Mouse (Mus musculus) forebrain, embryonic 12.5 days (tissue): ENCODE measurements around the gene Polr3h. TPM values are rescaled to one million over a fixed set of nuclear protein-coding genes. Genes with fewer than 3 reads are reported as not detected.
A peak's percentile ranks its signal among the peaks of the same experiment; 100 is the strongest.
"Not testable (repeated sequence)": the region's sequence is repeated elsewhere in the genome, so short reads cannot be mapped to it uniquely, and the experiment has no call there.

Experiments used
- ATAC-seq: fragments of 200-750 bp; cut with Nextera tagmentation; 2 replicates; pipeline ENCODE4 v1.8.0; 2017; ENCODE audit warnings: moderate TSS enrichment; ENCODE audit not compliant: low FRiP score
- H3K27ac ChIP-seq: fragments of 300-500 bp; sonication (generic); 2 replicates; pipeline ENCODE4 v1.5.1; 2016; ENCODE audit warnings: mild to moderate bottlenecking
- H3K27me3 ChIP-seq: fragments of 300-500 bp; sonication (generic); 2 replicates; pipeline ENCODE4 v1.6.1; 2016; ENCODE audit warnings: mild to moderate bottlenecking
- H3K36me3 ChIP-seq: fragments of 300-500 bp; sonication (generic); replicated peaks from 2 replicates; pipeline ENCODE4 v1.6.1; 2016; ENCODE audit warnings: mild to moderate bottlenecking
- H3K4me1 ChIP-seq: fragments of 300-500 bp; sonication (generic); 2 replicates; pipeline ENCODE4 v1.6.1; 2016
- H3K4me2 ChIP-seq: fragments of 300-500 bp; sonication (generic); 2 replicates; pipeline ENCODE4 v1.6.1; 2016; ENCODE audit warnings: mild to moderate bottlenecking, moderate library complexity
- H3K4me3 ChIP-seq: fragments of 300-500 bp; sonication (generic); replicated peaks from 2 replicates; pipeline ENCODE4 v1.5.1; 2016; ENCODE audit warnings: mild to moderate bottlenecking
- H3K9ac ChIP-seq: fragments of 300-500 bp; sonication (generic); 2 replicates; pipeline ENCODE4 v1.6.1; 2016; ENCODE audit warnings: mild to moderate bottlenecking
- H3K9me3 ChIP-seq: fragments of 300-500 bp; sonication (generic); 2 replicates; pipeline ENCODE4 v1.6.1; 2016
- WGBS: fragments of 180-500 bp; shearing (Covaris S2); methylation state at CpG from one replicate; pipeline ENCODE4 v1.1.7; 2016; 5-methylcytosine and 5-hydroxymethylcytosine counted together
- polyA plus RNA-seq: library from polyadenylated mRNA; unstranded; fragments of >200 nt; fragmentation: Nextera tagmentation; extraction: Ambion mirVana; gene quantifications from 2 replicates; pipeline ENCODE4 v1.2.1, GENCODE M21; 2016

Polr3h gene
- 69.8 and 75.6 TPM in 2 replicates for polyA plus RNA-seq

DNA sequence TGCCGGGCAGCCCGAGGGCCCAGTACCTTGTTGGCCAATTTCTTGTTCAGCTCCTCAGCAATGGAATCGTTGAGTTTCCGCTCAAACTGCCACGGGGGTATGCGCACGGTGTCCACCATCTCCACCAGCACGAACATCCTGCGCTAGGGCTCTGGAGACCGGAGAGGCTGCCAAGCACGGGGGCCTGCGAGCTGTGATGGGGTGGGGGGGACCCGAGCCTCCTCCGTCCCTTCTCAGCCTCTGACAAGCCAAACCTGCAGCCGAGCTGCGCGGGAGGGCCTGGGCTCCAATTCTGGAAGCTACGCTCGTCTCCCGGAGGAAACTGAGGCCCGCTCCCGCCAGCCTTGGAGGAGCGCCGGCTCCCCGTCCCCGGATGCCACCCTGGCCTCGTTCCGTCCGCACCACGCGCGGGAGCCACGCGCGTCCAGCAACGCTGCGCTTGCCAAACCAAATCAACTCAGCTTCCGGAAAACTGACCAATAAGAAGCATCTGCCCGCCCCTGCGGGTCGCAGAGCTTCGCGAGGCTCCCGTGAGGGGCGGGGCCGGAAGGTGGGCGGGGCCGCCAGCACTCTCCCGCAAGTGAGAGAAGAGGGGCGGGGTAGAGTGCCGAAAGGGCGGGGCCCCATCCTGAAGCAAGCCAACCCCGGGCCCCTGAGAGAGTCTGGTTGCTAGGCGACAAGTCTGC lies at the start of gene Polr3h:
TSS of gene Polr3h (minus strand) at position 481 of the 686 bp plus-strand sequence.
- under 1% methylated on average over 54 of the region's 54 CpGs for WGBS
- Histone ChIP-seq H3K4me3 (peak within 1 kb of the TSS; percentile 77), H3K9ac (peak within 1 kb of the TSS; percentile 84), H3K9me3 (no peaks in the 10 kb centered on the region), H3K27me3 (no peaks in the 10 kb centered on the region), H3K4me2 (peak within 1 kb of the TSS; percentile 98), H3K36me3 (0 out of 2 replicates have a peak, but pooled peaks cover 10% of the 10 kb centered on the region), H3K27ac (peak within 1 kb of the TSS; percentile 93), H3K4me1 (peaks cover 32% of the 10 kb centered on the region)
- peak; percentile 96 for ATAC-seq

DNA sequence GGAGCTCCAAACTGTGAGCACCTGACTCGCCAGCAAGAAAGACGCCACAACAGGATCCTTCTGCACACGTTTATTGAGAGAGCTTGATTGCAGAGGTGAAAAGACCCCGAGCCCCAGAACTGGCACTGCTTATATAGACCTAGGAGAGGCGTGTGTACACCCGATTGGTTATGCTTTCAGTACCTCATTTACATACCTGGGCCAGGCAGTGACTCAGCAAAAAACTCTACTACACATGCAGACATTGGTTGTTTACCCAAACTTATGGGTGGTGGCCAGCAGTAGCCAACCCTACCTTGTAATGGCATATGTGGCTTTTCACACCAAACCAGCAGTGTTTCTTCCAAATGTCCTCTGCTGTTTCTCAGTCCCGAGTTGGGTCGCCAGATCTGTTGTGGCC lies 49.1 kb upstream of the Polr3h start:
- H3K4me3 ChIP-seq, H3K36me3 ChIP-seq, H3K9me3 ChIP-seq, H3K27ac ChIP-seq, H3K27me3 ChIP-seq, H3K4me1 ChIP-seq, H3K9ac ChIP-seq, ATAC-seq, H3K4me2 ChIP-seq: not testable (repeated sequence)
- WGBS, result 92% methylated on average over 8 of the region's 8 CpGs

DNA sequence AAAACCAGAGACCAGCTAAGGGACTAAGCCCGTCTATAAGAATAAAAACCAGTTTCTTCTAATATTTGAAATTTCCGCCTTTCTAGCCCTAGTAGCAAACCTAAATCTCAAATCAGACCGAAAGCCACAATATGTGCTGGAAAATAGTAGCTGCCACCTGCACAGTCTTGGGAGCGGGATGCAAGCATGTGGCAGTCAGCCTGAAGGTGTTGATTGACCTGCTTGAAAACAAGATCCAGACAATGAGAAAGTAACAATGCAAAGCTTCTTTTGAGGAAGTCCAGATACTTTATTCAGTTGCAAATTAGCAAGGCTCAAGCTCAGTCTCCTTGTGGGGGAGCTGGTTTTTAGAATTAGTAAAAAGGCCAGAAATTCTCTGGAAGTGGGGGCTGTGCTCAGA lies 44.5 kb upstream of the Polr3h start:
- WGBS, result 76% methylated on average over 4 of the region's 4 CpGs

DNA sequence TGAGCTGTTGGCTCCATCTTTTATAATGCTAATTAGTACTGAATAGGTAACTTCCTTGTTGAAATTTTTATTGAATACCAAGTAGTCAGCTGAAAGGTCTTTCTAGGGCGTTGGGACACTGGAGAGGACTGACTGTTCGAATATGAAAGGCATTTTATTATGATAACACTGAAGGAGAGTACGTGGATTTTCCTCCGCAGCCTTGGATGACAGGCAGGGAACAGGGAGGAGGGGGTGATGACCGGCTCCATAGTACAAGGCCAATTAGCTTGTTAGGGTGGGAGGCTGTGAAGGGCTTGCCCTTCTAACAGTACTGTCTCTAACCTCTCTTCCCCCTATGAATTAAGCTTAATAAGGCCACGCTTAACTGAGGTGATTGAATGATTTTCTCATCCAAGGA lies 43.6 kb upstream of the Polr3h start:
- not testable (repeated sequence) for H3K9me3 ChIP-seq, H3K4me2 ChIP-seq, H3K36me3 ChIP-seq, H3K4me1 ChIP-seq, H3K4me3 ChIP-seq, H3K27me3 ChIP-seq, H3K9ac ChIP-seq, ATAC-seq, H3K27ac ChIP-seq
- 44% methylated on average over 6 of the region's 6 CpGs for WGBS

More for the DNA sequence above, 44.5 kb upstream of the Polr3h start:
- not testable (repeated sequence) for ATAC-seq, H3K4me1 ChIP-seq, H3K4me3 ChIP-seq, H3K36me3 ChIP-seq, H3K9me3 ChIP-seq, H3K9ac ChIP-seq, H3K4me2 ChIP-seq, H3K27ac ChIP-seq, H3K27me3 ChIP-seq

DNA sequence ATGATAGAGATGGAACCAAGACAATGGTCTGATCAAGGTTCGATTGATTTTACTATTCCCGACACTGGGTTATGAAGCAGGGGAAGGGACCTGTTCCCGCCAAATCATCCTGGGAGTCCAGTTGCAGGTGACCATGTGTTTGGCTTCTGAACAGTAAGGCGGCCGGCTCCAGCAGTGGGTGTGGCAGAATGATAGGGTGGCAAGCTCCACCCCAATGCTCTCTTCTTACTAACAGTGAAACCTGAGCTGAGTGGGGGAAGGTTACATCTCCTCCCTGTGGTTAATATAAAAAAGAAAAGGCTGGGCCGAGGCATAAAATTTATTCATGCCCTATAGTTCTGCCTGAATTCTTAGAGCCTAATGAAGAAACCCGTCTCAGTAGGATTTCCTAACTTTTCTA lies 43.1 kb upstream of the Polr3h start:
- WGBS, result 64% methylated on average over 7 of the region's 7 CpGs
- H3K9ac ChIP-seq, result no peak overlapping the region
- H3K4me2 ChIP-seq, result no peak overlapping the region
- H3K9me3 ChIP-seq, result peaks cover 3% of the 10 kb centered on the region; the same call in 1 of the 2 replicates
- H3K4me1 ChIP-seq, result no peaks in the 10 kb centered on the region
- H3K27me3 ChIP-seq, result no peaks in the 10 kb centered on the region
- H3K27ac ChIP-seq, result no peak overlapping the region
- H3K36me3 ChIP-seq, result no peaks in the 10 kb centered on the region
- no peak for ATAC-seq
- H3K4me3 ChIP-seq, result no peak overlapping the region

DNA sequence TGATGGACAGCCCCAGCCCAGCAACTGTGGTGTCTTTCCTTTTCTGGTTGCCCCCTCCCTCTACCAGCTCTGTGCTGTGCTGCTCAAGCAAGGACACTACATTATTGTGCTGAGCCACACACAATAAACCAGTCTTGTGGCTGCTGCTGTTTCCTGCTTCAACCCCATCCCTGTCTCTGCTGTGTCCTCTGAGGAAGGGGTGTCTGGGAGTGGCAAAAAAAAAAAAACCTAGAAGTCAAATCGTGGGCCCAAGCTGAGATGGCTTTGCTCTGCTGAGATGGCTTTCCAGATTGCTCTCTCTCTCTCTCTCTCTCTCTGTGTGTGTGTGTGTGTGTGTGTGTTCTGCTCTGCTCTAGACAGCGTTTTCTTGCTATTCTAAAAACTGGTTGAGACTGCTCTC lies 42.4 kb upstream of the Polr3h start:
- H3K36me3 ChIP-seq, result no peaks in the 10 kb centered on the region
- WGBS, result 80% methylated on average over 2 of the region's 2 CpGs
- no peak overlapping the region for H3K4me2 ChIP-seq
- no peak overlapping the region for H3K27ac ChIP-seq
- no peak for ATAC-seq
- H3K9ac ChIP-seq, result no peak overlapping the region
- H3K4me1 ChIP-seq, result no peaks in the 10 kb centered on the region
- H3K27me3 ChIP-seq, result no peaks in the 10 kb centered on the region
- H3K9me3 ChIP-seq, result peaks cover 3% of the 10 kb centered on the region; the same call in 1 of the 2 replicates
- H3K4me3 ChIP-seq, result no peak overlapping the region

DNA sequence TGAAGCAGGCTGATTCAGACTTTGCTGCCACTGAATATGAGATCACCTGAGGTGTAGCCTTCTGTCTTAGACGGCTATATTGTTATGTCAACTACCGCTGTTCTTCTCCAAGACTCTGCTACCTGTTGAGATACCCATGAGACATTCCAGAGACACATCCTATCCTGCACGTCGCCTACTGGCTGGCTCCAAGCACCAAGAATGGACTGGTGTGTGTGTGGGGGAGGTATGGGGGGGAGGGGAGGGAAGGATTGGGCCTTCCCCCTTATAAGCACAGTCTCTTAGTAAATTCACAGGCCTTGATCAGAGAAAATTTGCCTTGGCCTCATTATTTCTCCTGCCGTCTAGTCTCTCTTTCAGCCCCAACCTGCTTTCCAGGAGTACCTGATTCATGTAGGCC lies 41.8 kb upstream of the Polr3h start:
- WGBS, result 90% methylated on average over 5 of the region's 5 CpGs
- no peak overlapping the region for H3K27ac ChIP-seq
- no peak overlapping the region for H3K4me3 ChIP-seq
- no peaks in the 10 kb centered on the region for H3K36me3 ChIP-seq
- no peak overlapping the region for H3K4me2 ChIP-seq
- peaks cover 3% of the 10 kb centered on the region; the same call in 1 of the 2 replicates for H3K9me3 ChIP-seq
- H3K9ac ChIP-seq, result no peak overlapping the region
- no peak for ATAC-seq
- no peaks in the 10 kb centered on the region for H3K4me1 ChIP-seq
- H3K27me3 ChIP-seq, result no peaks in the 10 kb centered on the region

DNA sequence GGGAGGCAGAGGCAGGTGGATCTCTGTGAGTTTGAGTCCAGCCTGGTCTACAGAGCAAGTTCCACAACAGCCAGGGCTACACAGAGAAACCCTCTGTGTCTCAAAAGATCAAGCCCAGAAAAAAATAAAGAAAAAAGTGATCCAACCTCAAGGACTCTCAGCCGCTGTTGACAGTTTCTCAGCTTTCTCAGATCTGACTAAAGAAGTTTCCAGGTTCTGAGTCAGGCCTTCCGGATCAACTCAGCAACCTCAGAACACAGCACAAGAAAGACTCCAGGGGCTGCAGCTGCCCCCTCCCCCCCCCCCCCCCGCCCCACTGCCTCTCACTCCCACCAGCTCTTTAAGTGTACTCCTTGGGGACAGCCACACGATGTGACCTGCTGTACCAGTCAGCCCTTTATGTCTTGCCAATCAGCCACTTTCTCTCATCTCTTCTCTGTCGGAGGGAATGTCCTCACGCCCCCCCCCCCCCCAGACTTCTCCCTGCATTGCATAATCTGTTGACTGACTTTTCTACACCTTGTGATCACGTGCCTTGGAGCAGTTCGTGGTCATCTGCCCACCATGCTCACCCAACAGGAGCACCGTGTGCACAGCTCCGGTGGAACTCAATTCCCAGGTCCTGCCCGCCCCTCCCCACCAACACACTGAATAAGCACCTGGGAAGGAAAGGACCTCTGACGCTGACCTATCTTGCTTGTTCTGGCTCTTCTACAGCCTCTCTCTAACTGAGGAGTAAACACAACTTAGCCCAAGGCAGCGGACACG lies 40.2 kb upstream of the Polr3h start:
- H3K4me3 ChIP-seq, result no peak overlapping the region
- WGBS, result 82% methylated on average over 13 of the region's 14 CpGs
- H3K27ac ChIP-seq, result no peak overlapping the region
- no peak overlapping the region for H3K9ac ChIP-seq
- ATAC-seq, result no peak
- no peaks in the 10 kb centered on the region for H3K36me3 ChIP-seq
- H3K4me1 ChIP-seq, result no peaks in the 10 kb centered on the region
- H3K4me2 ChIP-seq, result no peak overlapping the region
- no peaks in the 10 kb centered on the region for H3K9me3 ChIP-seq
- no peaks in the 10 kb centered on the region for H3K27me3 ChIP-seq

DNA sequence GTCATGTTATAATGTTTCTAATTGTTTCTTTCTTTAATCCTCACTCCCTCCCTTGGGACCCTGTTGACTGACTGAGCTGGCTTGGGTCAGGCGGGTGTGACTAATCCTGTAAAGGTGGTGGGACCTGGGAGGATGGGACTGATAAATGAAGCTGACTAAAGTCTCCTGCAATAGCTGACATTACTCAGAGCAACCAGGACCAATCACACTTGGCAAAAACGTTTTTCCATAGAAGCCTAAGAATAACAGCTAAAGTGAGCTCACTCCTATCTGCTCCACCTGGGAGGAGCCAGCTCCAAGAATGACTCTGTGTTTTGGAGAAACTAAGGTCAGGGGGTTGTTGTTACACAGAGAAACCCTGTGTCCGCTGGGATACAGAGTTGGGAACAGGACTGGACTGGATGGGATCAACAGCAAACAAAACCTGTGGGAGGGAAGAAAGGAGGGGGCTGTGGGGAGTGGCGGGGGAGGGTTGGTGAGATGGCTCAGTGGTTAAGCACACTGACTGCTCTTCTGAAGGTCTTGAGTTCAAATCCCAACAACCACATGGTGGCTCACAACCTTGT lies 39.0 kb upstream of the Polr3h start:
- no peak overlapping the region for H3K4me2 ChIP-seq
- no peaks in the 10 kb centered on the region for H3K9me3 ChIP-seq
- no peak overlapping the region for H3K9ac ChIP-seq
- H3K4me3 ChIP-seq, result no peak overlapping the region
- 58% methylated on average over 4 of the region's 4 CpGs for WGBS
- peaks cover 3% of the 10 kb centered on the region; the same call in 1 of the 2 replicates for H3K4me1 ChIP-seq
- no peaks in the 10 kb centered on the region for H3K36me3 ChIP-seq
- no peak for ATAC-seq
- H3K27ac ChIP-seq, result no peak overlapping the region
- H3K27me3 ChIP-seq, result no peaks in the 10 kb centered on the region

DNA sequence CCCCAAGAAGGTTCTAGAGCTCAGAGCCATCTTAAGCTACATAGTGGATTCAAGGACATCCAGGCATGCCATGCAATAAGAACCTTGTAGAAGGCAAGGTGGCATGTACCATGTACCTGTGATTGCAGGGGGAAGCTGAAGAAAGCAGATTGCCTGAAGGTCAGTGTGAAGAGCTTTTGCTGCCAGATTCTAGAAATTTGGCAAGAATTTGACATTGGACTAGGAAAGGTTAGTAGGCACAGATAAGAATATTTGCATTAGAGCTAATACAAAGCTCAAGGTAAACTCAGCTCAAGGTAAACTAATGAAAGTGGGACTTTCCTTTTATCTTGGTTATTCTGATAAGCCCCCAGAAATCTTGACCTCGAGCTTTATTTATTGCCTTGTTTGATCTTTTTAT lies 38.2 kb upstream of the Polr3h start:
- ATAC-seq, result no peak
- H3K27ac ChIP-seq, result no peak overlapping the region
- H3K9ac ChIP-seq, result no peak overlapping the region
- no peaks in the 10 kb centered on the region for H3K36me3 ChIP-seq
- no peaks in the 10 kb centered on the region for H3K27me3 ChIP-seq
- H3K9me3 ChIP-seq, result no peaks in the 10 kb centered on the region
- H3K4me1 ChIP-seq, result peaks cover 3% of the 10 kb centered on the region; the same call in 1 of the 2 replicates
- no peak overlapping the region for H3K4me3 ChIP-seq
- 84% methylated on average over 1 of the region's 1 CpGs for WGBS
- no peak overlapping the region for H3K4me2 ChIP-seq

DNA sequence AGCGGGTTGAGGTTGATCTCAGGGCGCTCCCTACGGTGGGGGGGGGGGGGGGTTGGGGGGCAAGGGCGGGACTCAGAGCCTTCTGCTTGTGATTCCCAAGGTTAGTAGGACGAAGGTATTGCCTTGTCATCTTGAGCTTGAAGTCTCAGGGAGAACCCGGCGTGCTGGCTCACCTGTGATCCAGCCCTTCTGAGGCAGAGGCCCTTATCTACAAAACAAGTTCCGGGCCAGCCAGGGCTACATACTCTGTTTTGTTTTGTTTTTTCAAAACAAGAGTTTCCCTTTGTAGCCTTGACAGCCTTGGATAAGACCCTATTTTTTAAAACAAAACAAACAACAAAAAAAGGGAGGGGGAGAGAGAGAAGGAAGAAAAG lies 35.0 kb upstream of the Polr3h start:
- Histone ChIP-seq H3K36me3 (no peaks in the 10 kb centered on the region), H3K9me3 (no peaks in the 10 kb centered on the region), H3K27ac (no peak overlapping the region), H3K4me2 (peak overlapping the region; percentile 94), H3K27me3 (no peaks in the 10 kb centered on the region), H3K4me3 (peak overlapping the region; percentile 56), H3K9ac (no peak overlapping the region), H3K4me1 (peaks cover 3% of the 10 kb centered on the region; the same call in 1 of the 2 replicates)
- 4% methylated on average over 7 of the region's 8 CpGs for WGBS
- ATAC-seq, result no peak

DNA sequence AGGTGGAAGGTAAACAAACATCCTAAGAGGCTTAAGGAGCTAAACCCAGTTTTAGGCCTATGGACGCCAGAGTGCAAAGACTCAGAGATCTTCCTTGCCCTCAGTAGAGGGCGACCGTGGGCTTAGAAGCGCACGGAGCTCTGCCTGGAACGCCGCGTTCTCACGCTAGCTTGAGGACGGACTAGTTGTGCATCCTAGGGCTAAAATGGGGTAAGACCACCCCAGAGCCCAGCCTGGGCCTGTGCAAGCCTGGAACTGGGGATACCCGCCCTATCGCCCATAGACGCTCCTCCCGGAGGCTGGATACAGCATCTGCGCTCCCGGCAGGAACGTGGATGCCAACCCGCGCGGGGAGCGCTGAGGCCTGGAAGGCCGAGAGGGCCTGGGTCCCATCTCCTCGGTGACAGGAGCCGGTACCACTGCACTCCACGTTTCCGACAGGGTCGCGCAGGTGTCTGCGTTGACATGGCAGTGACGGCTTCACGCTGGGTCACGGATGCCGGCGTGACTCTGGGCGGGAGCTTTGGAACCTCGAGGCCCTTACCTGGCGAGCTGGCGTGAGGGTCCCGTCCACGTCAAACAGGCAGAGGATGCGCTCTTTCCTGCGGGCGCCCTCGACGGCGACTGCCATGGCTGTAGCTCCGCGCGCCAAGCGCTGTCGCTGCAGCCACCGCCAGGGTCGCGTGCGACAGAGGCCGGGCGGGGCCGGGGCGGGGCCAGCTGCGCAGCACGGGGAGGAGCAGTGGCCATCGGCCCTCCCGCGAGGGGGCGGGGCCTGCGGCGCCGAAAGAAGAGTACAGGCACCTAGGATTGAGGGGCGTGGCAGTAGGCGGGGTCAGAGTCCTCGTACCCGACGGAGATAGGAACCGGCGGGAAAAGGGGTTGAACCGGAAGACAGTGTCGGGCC lies 34.4 kb upstream of the Polr3h start, which contains the start of gene Pmm1:
TSS of gene Pmm1 (minus strand) at position 760 of the 907 bp plus-strand sequence.
- H3K4me3 ChIP-seq, result peak within 1 kb of the TSS; percentile 56
- peak within 1 kb of the TSS; percentile 72 for H3K9ac ChIP-seq
- peak within 1 kb of the TSS; percentile 81 for H3K27ac ChIP-seq
- H3K36me3 ChIP-seq, result peaks cover 2% of the 10 kb centered on the region
- under 1% methylated on average over 68 of the region's 77 CpGs for WGBS
- no peaks in the 10 kb centered on the region for H3K27me3 ChIP-seq
- no peaks in the 10 kb centered on the region for H3K9me3 ChIP-seq
- peak; percentile 98 for ATAC-seq
- H3K4me1 ChIP-seq, result peaks cover 3% of the 10 kb centered on the region; the same call in 1 of the 2 replicates
- H3K4me2 ChIP-seq, result peak within 1 kb of the TSS; percentile 94
